Mouse (Mus musculus) midbrain, postnatal 0 days (tissue): ENCODE measurements around the gene Tnip2. TPM values are rescaled to one million over a fixed set of nuclear protein-coding genes. Genes with fewer than 3 reads are reported as not detected.

ENCODE experiments used
- ATAC-seq: fragments of 200-750 bp; cut with Nextera tagmentation; 2 replicates; pipeline ENCODE4 v1.8.0; 2017; ENCODE audit warnings: moderate number of reproducible peaks, mild to moderate bottlenecking, moderate TSS enrichment, moderate library complexity; ENCODE audit not compliant: low FRiP score
- DNase-seq: peaks from one replicate; pipeline ENCODE4 v3.0.0-alpha.2; 2015; ENCODE audit warnings: low spot score
- H3K27ac ChIP-seq: fragments of 300-500 bp; sonication (generic); 2 replicates; pipeline ENCODE4 v1.5.1; 2014; ENCODE audit warnings: low read depth, mild to moderate bottlenecking, low read length, mixed read lengths
- H3K27me3 ChIP-seq: fragments of 300-500 bp; sonication (generic); 2 replicates; pipeline ENCODE4 v1.6.1; 2014; ENCODE audit warnings: low read length, control low read depth, mixed read lengths; ENCODE audit not compliant: insufficient read depth
- H3K36me3 ChIP-seq: fragments of 300-500 bp; sonication (generic); 2 replicates; pipeline ENCODE4 v1.6.1; 2014; ENCODE audit warnings: low read length, control low read depth, mixed read lengths; ENCODE audit not compliant: insufficient read depth
- H3K4me1 ChIP-seq: fragments of 300-500 bp; sonication (generic); 2 replicates; pipeline ENCODE4 v1.6.1; 2014; ENCODE audit warnings: mild to moderate bottlenecking, control low read depth, antibody characterized with exemption, low read length, mixed read lengths; ENCODE audit not compliant: insufficient read depth
- H3K4me2 ChIP-seq: fragments of 300-500 bp; sonication (generic); 2 replicates; pipeline ENCODE4 v1.6.1; 2014; ENCODE audit warnings: low read depth, mild to moderate bottlenecking, low read length, mixed read lengths; ENCODE audit not compliant: poor library complexity, severe bottlenecking
- H3K4me3 ChIP-seq: fragments of 300-500 bp; sonication (generic); 2 replicates; pipeline ENCODE4 v1.5.1; 2014; ENCODE audit warnings: low read depth, mild to moderate bottlenecking, low read length, moderate library complexity
- H3K9ac ChIP-seq: fragments of 300-500 bp; sonication (generic); replicated peaks from 2 replicates; pipeline ENCODE4 v1.6.1; 2014; ENCODE audit warnings: mild to moderate bottlenecking, low read length, moderate library complexity, mixed read lengths; ENCODE audit not compliant: poor library complexity, severe bottlenecking
- H3K9me3 ChIP-seq: fragments of 300-500 bp; sonication (generic); 2 replicates; pipeline ENCODE4 v1.6.1; 2016; ENCODE audit warnings: low read length, control low read depth
- CTCF ChIP-seq: IDR thresholded peaks from 2 replicates; pipeline ENCODE4 v1.5.1; 2016; ENCODE audit warnings: antibody characterized with exemption, mild to moderate bottlenecking
- WGBS: fragments of 180-500 bp; shearing (Covaris S2); extraction: QIAGEN DNeasy Blood & Tissue Kit; methylation state at CpG from one replicate; pipeline ENCODE4 v1.1.7; 2014; 5-methylcytosine and 5-hydroxymethylcytosine counted together
- polyA plus RNA-seq: library from polyadenylated mRNA; unstranded; fragments of >200 nt; fragmentation: Nextera tagmentation; extraction: Ambion mirVana; gene quantifications from 2 replicates; pipeline ENCODE4 v1.2.1, GENCODE M21; 2015
- total RNA-seq: library from RNA; depleted of rRNA; stranded (reverse); fragments of >200 nt; gene quantifications from 2 replicates; pipeline ENCODE4 v1.2.3, GENCODE M21; 2014

Tnip2 gene
- total and polyA plus RNA-seq, 2 experiments from 2014 or later, result 10.3 to 12.6 TPM

DNA sequence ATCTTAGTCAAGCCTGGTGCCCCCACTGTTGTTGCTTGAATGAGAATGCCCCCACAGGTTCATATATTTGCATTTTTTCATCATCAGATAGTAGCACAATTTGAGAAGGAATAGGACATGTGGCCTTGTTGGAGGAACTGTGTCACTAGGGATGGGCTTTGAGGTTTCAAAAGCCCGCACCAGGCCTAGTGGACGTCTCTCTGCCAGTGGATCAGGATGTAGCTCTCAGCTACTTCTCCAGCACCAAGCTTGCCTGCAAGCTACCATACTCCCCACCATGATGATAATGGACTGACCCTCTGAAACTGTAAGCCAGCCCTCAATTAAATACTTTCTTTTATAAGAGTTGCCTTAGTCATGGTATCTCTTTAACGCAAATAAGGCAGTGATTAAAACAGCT lies 1.3 kb downstream of the Tnip2 start:
- Histone ChIP-seq H3K4me3 (no peak overlapping the region), H3K4me2 (no peak overlapping the region), H3K36me3 (no peaks in the 10 kb centered on the region), H3K27me3 (no peaks in the 10 kb centered on the region), H3K9ac (no peak overlapping the region), H3K4me1 (no peaks in the 10 kb centered on the region), H3K9me3 (no peaks in the 10 kb centered on the region), H3K27ac (no peak overlapping the region)
- no peak for DNase-seq
- no peak for ATAC-seq
- TF ChIP-seq CTCF, result no peak
- 86% methylated on average over 3 of the region's 3 CpGs for WGBS

DNA sequence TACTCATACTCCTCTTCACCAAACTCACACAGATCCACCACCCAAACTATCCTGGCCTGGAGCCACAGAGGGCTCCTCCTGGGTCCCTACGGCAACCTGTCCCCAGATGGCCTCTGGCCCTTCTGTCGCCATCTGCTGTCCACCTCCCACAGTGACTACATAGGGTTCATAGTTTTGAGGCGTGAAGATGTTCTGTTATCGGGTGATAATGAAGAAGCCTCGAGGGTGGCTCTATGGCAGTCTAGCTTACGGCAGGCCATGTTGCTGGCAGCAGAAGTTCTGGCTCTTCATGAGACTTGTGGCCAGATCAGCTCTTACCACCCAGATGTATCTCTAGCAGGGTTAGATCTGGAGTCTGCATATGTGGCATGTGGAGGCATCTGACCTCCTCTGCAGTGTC lies 11.0 kb downstream of the Tnip2 start:
- TF ChIP-seq CTCF, result no peak
- Histone ChIP-seq H3K27ac (no peak overlapping the region), H3K4me1 (no peaks in the 10 kb centered on the region), H3K36me3 (peaks cover 2% of the 10 kb centered on the region), H3K9ac (no peak overlapping the region), H3K27me3 (no peaks in the 10 kb centered on the region), H3K4me3 (no peak overlapping the region), H3K9me3 (no peaks in the 10 kb centered on the region), H3K4me2 (no peak overlapping the region)
- WGBS, result 81% methylated on average over 6 of the region's 6 CpGs
- ATAC-seq, result no peak
- no peak for DNase-seq

DNA sequence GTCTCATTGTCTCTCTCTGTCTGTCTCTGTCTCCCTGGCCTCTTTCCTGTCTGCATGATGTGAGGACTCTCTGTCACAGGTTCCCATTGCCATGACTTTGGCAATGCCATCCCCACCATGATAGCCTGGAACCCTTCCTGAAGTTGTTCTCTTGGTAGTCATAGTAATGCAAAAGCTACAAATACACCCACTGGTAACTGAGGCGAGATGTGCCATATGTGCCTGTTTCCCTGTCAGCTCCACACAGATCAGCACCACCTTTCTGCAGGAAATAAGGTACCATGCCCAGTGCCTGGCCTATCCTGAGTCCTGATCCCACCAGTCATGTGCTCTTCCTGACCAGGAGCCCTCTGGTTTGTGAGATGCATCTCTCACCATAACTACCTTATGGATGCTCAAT lies 11.4 kb downstream of the Tnip2 start:
- Histone ChIP-seq H3K9me3 (no peaks in the 10 kb centered on the region), H3K27ac (no peak overlapping the region), H3K4me1 (no peaks in the 10 kb centered on the region), H3K4me2 (no peak overlapping the region), H3K4me3 (no peak overlapping the region), H3K9ac (no peak overlapping the region), H3K36me3 (peaks cover 2% of the 10 kb centered on the region), H3K27me3 (no peaks in the 10 kb centered on the region)
- ATAC-seq (no peak), DNase-seq (no peak)
- 88% methylated on average over 1 of the region's 1 CpGs for WGBS
- TF ChIP-seq CTCF, result no peak

DNA sequence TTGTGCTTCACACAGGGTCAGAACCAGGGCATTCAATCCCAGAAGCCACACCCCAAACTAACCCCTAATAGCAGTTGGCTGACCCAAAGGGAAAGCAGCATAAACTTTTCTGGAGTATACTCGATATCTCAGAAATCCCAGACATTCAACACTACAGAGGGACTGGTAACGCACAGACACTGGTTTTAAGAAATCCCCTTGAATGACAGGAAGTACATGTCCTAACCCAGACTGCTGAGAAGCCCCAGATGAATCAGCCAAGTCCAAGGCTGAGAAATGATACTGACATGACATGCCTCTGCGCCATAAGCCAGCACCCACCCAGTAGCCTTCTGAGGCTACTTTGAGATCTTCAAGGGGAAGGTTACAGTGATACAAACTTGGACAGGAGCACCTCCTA lies 12.2 kb downstream of the Tnip2 start:
- 88% methylated on average over 3 of the region's 3 CpGs for WGBS
- H3K9me3 ChIP-seq, result no peaks in the 10 kb centered on the region
- no peaks in the 10 kb centered on the region for H3K27me3 ChIP-seq
- H3K4me1 ChIP-seq, result no peaks in the 10 kb centered on the region
- DNase-seq, result no peak
- H3K4me2 ChIP-seq, result no peak overlapping the region
- no peak overlapping the region for H3K27ac ChIP-seq
- H3K9ac ChIP-seq, result no peak overlapping the region
- ATAC-seq, result no peak
- peaks cover 4% of the 10 kb centered on the region for H3K36me3 ChIP-seq
- no peak for TF ChIP-seq CTCF
- H3K4me3 ChIP-seq, result no peak overlapping the region

DNA sequence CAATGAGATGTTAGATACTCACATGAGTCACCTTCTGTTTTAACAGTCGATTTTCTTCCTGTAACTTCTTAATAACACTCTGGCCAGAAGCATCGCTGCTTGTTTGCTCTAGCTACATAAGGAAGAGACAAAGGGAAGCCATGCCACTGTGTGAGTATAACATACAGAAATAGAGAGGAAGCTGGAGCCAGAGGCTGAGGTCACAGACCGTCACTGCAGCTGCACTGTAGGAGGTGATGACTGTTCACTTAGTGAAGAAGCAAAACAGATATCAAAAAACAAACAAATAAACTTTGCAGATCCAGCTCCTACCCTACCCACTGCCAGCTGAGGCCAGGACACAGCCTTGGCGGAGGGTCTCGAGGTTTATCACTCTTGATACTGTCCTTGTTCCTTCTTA lies 12.9 kb downstream of the Tnip2 start:
- H3K4me3 ChIP-seq, result no peak overlapping the region
- no peak for TF ChIP-seq CTCF
- H3K36me3 ChIP-seq, result peaks cover 4% of the 10 kb centered on the region
- H3K27ac ChIP-seq, result no peak overlapping the region
- H3K9me3 ChIP-seq, result no peaks in the 10 kb centered on the region
- no peak for DNase-seq
- WGBS, result 79% methylated on average over 5 of the region's 5 CpGs
- no peaks in the 10 kb centered on the region for H3K27me3 ChIP-seq
- H3K4me2 ChIP-seq, result no peak overlapping the region
- H3K9ac ChIP-seq, result no peak overlapping the region
- no peaks in the 10 kb centered on the region for H3K4me1 ChIP-seq
- no peak for ATAC-seq

DNA sequence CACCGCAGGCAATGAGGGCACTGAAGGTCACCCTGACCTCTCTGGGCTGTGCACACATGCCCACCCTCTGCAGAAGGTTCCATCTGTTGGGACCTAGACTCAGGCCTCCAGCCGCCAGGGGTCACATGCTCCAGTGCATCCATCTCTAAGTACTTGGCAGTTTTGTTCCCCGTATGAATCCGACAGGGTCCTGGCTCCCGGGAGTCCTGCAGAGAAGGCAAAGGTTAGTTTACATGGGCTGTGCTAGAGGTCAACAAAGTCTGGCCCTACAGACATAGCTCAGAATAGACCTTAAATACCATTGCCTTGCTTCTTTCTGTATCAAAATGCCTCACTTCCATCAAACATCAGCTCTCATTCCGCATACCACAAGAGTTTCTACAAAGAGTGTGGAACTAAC lies 17.0 kb downstream of the Tnip2 start:
- DNase-seq, result no peak
- Histone ChIP-seq H3K27me3 (no peaks in the 10 kb centered on the region), H3K9me3 (no peaks in the 10 kb centered on the region), H3K4me2 (no peak overlapping the region), H3K4me1 (no peaks in the 10 kb centered on the region), H3K36me3 (peaks cover 4% of the 10 kb centered on the region), H3K4me3 (no peak overlapping the region), H3K27ac (no peak overlapping the region), H3K9ac (no peak overlapping the region)
- 81% methylated on average over 6 of the region's 6 CpGs for WGBS
- no peak for ATAC-seq
- no peak for TF ChIP-seq CTCF

DNA sequence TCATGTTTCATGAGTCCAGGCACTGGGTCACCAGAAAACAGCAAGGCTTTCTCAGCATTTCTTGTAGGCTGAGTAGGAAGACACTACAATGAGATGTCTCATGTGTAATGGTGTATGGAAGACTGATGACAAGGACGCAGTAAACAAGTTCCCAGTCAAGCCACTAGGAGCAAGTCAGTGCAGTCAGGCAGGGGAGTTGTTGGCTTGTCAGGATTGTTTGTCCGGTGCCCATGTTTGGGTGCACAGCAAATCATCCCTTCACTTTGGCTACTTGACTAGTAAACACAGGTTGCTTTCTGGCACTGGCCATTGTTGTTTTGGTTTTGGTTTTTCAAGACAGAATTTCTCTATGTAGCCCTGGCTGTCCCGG lies 24.4 kb downstream of the Tnip2 start:
- Histone ChIP-seq H3K9me3 (no peaks in the 10 kb centered on the region), H3K4me1 (no peaks in the 10 kb centered on the region), H3K9ac (no peak overlapping the region), H3K4me3 (no peak overlapping the region), H3K27ac (no peak overlapping the region), H3K4me2 (no peak overlapping the region), H3K27me3 (no peaks in the 10 kb centered on the region), H3K36me3 (peaks cover 13% of the 10 kb centered on the region)
- WGBS, result 90% methylated on average over 3 of the region's 3 CpGs
- ATAC-seq (no peak), DNase-seq (no peak)
- TF ChIP-seq CTCF, result peak; percentile 26
